Mouse (Mus musculus) CH12.LX (cell line): ENCODE results near the gene Pafah1b2. TPM values are rescaled to one million over a fixed set of nuclear protein-coding genes. Genes with fewer than 3 reads are reported as not detected.

Experiments used
- DNase-seq: peaks from one replicate; pipeline ENCODE4 v3.0.0-alpha.2; 2013; ENCODE audit errors: extremely low read depth
- H3K27ac ChIP-seq: 2 replicates; pipeline ENCODE4 v1.5.1; 2012; ENCODE audit warnings: low read depth, mild to moderate bottlenecking, control low read depth, moderate library complexity; ENCODE audit not compliant: insufficient read depth
- H3K27me3 ChIP-seq: replicated peaks from 2 replicates; pipeline ENCODE3; 2012; ENCODE audit warnings: inconsistent platforms
- H3K36me3 ChIP-seq, 2 experiments: replicated peaks in 1 of 2; 2 replicates each; pipeline versions ENCODE3 to v1.6.1; 2012; ENCODE audit warnings: inconsistent platforms in 1 of 2, low read length in 1 of 2, mild to moderate bottlenecking in 1 of 2, mixed read lengths in 1 of 2, moderate library complexity in 1 of 2; ENCODE audit not compliant: control insufficient read depth in 1 of 2, insufficient read depth in 1 of 2
- H3K4me1 ChIP-seq, 2 experiments: 2 replicates each; pipeline ENCODE4 v1.6.1; 2012; ENCODE audit warnings: inconsistent platforms in 1 of 2, moderate library complexity in 1 of 2; ENCODE audit not compliant: insufficient read depth in 2 of 2, control insufficient read depth in 1 of 2
- H3K4me2 ChIP-seq: 2 replicates; pipeline ENCODE4 v1.6.1; 2012; ENCODE audit warnings: low read depth, mild to moderate bottlenecking, control low read depth; ENCODE audit not compliant: poor library complexity, insufficient read depth, severe bottlenecking
- H3K4me3 ChIP-seq, 3 experiments: fragments of 150-350 bp in 1 of 3; sonication (generic) in 1 of 3; replicated peaks in 1 of 3; 2 replicates each; pipeline versions ENCODE3 to v1.5.1; 2011 to 2012; ENCODE audit warnings: low read depth in 2 of 3, low read length in 2 of 3, mild to moderate bottlenecking in 2 of 3, moderate library complexity in 2 of 3, control low read depth in 1 of 3, improper control_type of control experiment in 1 of 3, inconsistent platforms in 1 of 3, mixed read lengths in 1 of 3; ENCODE audit not compliant: poor library complexity in 1 of 3
- H3K79me2 ChIP-seq: replicated peaks from 2 replicates; pipeline ENCODE4 v1.6.1; 2012; ENCODE audit warnings: mild to moderate bottlenecking, moderate library complexity; ENCODE audit not compliant: control insufficient read depth, poor library complexity, insufficient read depth, severe bottlenecking; ENCODE audit errors: extremely low read depth
- H3K9ac ChIP-seq: 2 replicates; pipeline ENCODE4 v1.6.1; 2012; ENCODE audit warnings: low read depth, mild to moderate bottlenecking, control low read depth, moderate library complexity; ENCODE audit not compliant: insufficient read depth
- H3K9me3 ChIP-seq: replicated peaks from 2 replicates; pipeline ENCODE3; 2012; ENCODE audit warnings: low read length, inconsistent platforms, mixed read lengths
- E2F4 ChIP-seq: IDR thresholded peaks from 2 replicates; pipeline ENCODE4 v1.6.1; 2011; ENCODE audit warnings: low read depth, low read length, improper control_type of control experiment; ENCODE audit not compliant: insufficient replicate concordance
- HCFC1 ChIP-seq: IDR thresholded peaks from 2 replicates; pipeline ENCODE4 v1.6.1; 2012; ENCODE audit warnings: low read depth, mild to moderate bottlenecking, inconsistent platforms, low read length, improper control_type of control experiment
- JUN ChIP-seq: IDR thresholded peaks from 2 replicates; pipeline ENCODE4 v1.6.1; 2011; ENCODE audit warnings: low read depth, mild to moderate bottlenecking, low read length, improper control_type of control experiment, moderate library complexity; ENCODE audit not compliant: insufficient read depth
- KAT2A ChIP-seq: IDR thresholded peaks from 2 replicates; pipeline ENCODE4 v1.6.1; 2012; ENCODE audit warnings: low read length, improper control_type of control experiment, inconsistent platforms; ENCODE audit not compliant: insufficient replicate concordance
- MAFK ChIP-seq: IDR thresholded peaks from 2 replicates; pipeline ENCODE4 v1.6.1; 2011; ENCODE audit warnings: low read length, improper control_type of control experiment; ENCODE audit not compliant: insufficient replicate concordance
- MAZ ChIP-seq: IDR thresholded peaks from 2 replicates; pipeline ENCODE4 v1.6.1; 2012; ENCODE audit warnings: low read depth, mild to moderate bottlenecking, inconsistent platforms, low read length, improper control_type of control experiment, moderate library complexity
- NRF1 ChIP-seq: IDR thresholded peaks from 2 replicates; pipeline ENCODE4 v1.6.1; 2014; ENCODE audit warnings: low read depth, mild to moderate bottlenecking, inconsistent platforms, low read length, improper control_type of control experiment, moderate library complexity
- POLR2A ChIP-seq: IDR thresholded peaks from 2 replicates; pipeline ENCODE4 v1.6.1; 2011; ENCODE audit warnings: low read depth, mild to moderate bottlenecking, improper control_type of control experiment, low read length
- POLR2AphosphoS2 ChIP-seq: IDR thresholded peaks from 2 replicates; pipeline ENCODE4 v1.6.1; 2011; ENCODE audit warnings: low read depth, low read length, improper control_type of control experiment
- RAD21 ChIP-seq: IDR thresholded peaks from 2 replicates; pipeline ENCODE4 v1.6.1; 2011; ENCODE audit warnings: low read depth, mild to moderate bottlenecking, low read length, improper control_type of control experiment, moderate library complexity
- SIN3A ChIP-seq: IDR thresholded peaks from 2 replicates; pipeline ENCODE4 v1.6.1; 2012; ENCODE audit warnings: low read length, improper control_type of control experiment, inconsistent platforms
- SMC3 ChIP-seq: IDR thresholded peaks from 2 replicates; pipeline ENCODE4 v1.6.1; 2011; ENCODE audit warnings: low read depth, low read length, improper control_type of control experiment
- TBP ChIP-seq: conservative IDR thresholded peaks from 2 replicates; pipeline ENCODE4 v1.6.1; 2011; ENCODE audit warnings: low read depth, low read length, improper control_type of control experiment
- UBTF ChIP-seq: IDR thresholded peaks from 2 replicates; pipeline ENCODE4 v1.6.1; 2012; ENCODE audit warnings: low read depth, mild to moderate bottlenecking, inconsistent platforms, low read length, improper control_type of control experiment, moderate library complexity
- ZKSCAN1 ChIP-seq: IDR thresholded peaks from 2 replicates; pipeline ENCODE4 v1.6.1; 2012; ENCODE audit warnings: low read depth, inconsistent platforms, low read length, improper control_type of control experiment, borderline replicate concordance
- ZMIZ1 ChIP-seq: IDR thresholded peaks from 2 replicates; pipeline ENCODE4 v1.6.1; 2012; ENCODE audit warnings: low read depth, mild to moderate bottlenecking, inconsistent platforms, low read length, improper control_type of control experiment
- ZNF384 ChIP-seq: IDR thresholded peaks from 2 replicates; pipeline ENCODE4 v1.6.1; 2012; ENCODE audit warnings: low read depth, low read length, improper control_type of control experiment, inconsistent platforms
- dilution Hi-C: fragments of 300-500 bp; cut with MboI; formaldehyde crosslinking; loops from 2 replicates; pipeline ENCODE4 v1.14.3; 2020; ENCODE audit warnings: low sequenced_read_pairs; ENCODE audit not compliant: extremely low pct_unique_long_range_greater_than_20kb, extremely low pct_ligation_motif_present
- in situ Hi-C: fragments of 300-500 bp; cut with MboI; formaldehyde crosslinking; loops from 3 replicates; pipeline ENCODE4 v1.14.3; 2019; ENCODE audit warnings: low sequenced_read_pairs, low pct_ligation_motif_present, low pct_unique_long_range_greater_than_20kb, mixed read lengths
- polyA plus RNA-seq: library from polyadenylated mRNA; unstranded; fragments of >175 nt; gene quantifications from 2 replicates; pipeline ENCODE4 v1.2.1, GENCODE M21; 2012; ENCODE audit warnings: low read depth; ENCODE audit not compliant: insufficient read length
- total RNA-seq, 2 experiments: library from RNA; depleted of rRNA; stranded (reverse); fragments of 300-350 nt in 1 of 2; fragments of >200 nt in 1 of 2; gene quantifications; 2 replicates each; pipeline ENCODE4 v1.2.3; 2012 to 2014

Gene Pafah1b2
- total and polyA plus RNA-seq, 3 experiments = 94.8 to 122 (median 109) TPM

DNA sequence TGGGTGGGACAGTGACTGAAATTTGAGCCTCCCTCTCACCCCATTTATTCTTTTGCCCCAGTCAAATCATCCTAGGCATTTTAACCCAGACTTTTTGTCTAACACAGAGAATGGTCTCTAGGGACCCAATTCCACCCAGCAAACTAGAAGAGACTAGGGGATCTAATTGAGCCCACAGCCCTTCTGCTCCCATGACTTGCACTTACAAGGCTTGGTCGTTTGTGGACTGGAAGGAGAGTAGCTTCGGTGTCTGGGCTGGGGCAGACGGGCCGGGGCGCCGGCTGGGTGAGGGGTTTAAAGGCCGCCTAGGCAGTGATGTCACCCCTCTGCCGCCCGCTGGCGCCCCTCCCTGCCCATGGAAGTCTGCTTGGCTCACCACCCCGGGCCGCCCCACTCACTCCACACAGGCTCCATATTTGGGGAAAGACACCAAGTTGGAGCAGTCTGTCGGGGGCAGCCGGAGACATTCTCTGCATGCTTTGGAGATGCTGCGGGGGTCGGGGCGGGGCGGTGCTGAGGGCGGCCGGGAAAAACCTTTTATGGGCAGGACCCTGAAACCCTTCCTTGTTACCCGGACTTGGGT lies 76.8 kb downstream of the Pafah1b2 start, which contains the start of gene Tagln:
Gene Tagln, minus strand, starts transcription at position 431 of the 583 bp plus-strand sequence.
- no peak for DNase-seq
- Histone ChIP-seq H3K36me3 (peaks cover 35 to 71% of the 10 kb centered on the region in 2 experiments), H3K79me2 (no peaks in the 10 kb centered on the region), H3K4me3 (no peak within 1 kb of the TSS), H3K4me2 (no peak within 1 kb of the TSS), H3K4me1 (peaks cover 0 to 7% of the 10 kb centered on the region in 2 experiments; a peak in 1 of 4 replicates), H3K27me3 (no peaks in the 10 kb centered on the region), H3K27ac (no peak within 1 kb of the TSS), H3K9me3 (no peaks in the 10 kb centered on the region), H3K9ac (no peak within 1 kb of the TSS)
- no peak for TF ChIP-seq POLR2A
- dilution Hi-C loops (no loop called here), in situ Hi-C loops (no loop called here)

DNA sequence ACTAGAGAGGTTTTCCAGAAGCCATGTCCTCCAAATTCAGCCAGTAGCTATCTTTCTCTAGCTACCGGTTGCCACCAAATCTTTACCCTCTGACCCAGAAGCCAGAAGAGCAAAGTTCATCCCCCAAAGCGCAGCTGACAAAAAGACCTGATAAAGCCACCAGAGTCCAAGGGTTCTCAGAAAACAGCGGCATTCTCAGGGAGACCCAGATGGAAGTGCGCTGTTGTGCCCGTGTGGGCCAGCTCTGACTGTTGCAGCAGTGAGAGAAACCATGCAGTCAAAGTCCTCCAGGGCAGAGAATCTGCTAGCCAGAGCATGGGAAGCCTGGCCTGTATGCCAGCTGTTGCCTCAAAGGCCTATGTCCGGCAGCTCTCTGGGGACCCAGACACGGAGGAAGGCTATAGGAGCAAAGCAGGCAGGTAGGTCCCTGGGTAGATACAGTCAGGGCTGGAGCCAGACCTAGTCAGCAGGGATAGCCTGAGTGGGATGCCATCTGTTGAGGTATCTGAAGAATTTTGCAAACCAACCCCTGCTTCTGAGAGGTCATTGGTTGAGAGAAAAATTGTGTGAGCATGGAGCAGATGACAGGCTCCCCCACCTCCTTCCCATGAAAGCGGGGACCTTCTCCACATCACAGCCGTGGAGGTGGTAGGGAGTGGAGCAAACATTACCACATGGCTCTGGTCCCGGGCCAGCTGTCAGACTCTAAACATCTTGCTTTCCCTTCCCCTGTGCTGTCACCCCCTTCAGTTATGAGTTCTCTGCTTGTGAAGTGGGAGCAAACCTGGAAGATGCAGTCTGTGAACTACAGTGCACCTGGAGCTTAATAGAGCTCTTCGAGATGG lies 79.7 kb downstream of the Pafah1b2 start:
- Histone ChIP-seq H3K9ac (no peak overlapping the region), H3K4me3 (no peak overlapping the region), H3K27me3 (no peaks in the 10 kb centered on the region), H3K9me3 (no peaks in the 10 kb centered on the region), H3K4me1 (0 out of 4 replicates have a peak, but pooled peaks cover 0 to 4% of the 10 kb centered on the region in 2 experiments), H3K27ac (no peak overlapping the region), H3K4me2 (no peak overlapping the region), H3K79me2 (no peaks in the 10 kb centered on the region), H3K36me3 (peaks cover 36 to 71% of the 10 kb centered on the region in 2 experiments)
- dilution Hi-C loops = no loop called here
- DNase-seq = no peak
- in situ Hi-C loops = no loop called here
- TF ChIP-seq POLR2AphosphoS2 = no peak
- TF ChIP-seq HCFC1 = no peak
- no peak for TF ChIP-seq ZNF384
- TF ChIP-seq SMC3 = no peak
- TF ChIP-seq ZKSCAN1 = no peak
- no peak for TF ChIP-seq ZMIZ1
- no peak for TF ChIP-seq NRF1
- no peak for TF ChIP-seq TBP
- TF ChIP-seq JUN = no peak
- TF ChIP-seq E2F4 = no peak
- no peak for TF ChIP-seq KAT2A
- no peak for TF ChIP-seq UBTF
- TF ChIP-seq SIN3A = no peak
- TF ChIP-seq MAZ = no peak
- no peak for TF ChIP-seq RAD21
- no peak for TF ChIP-seq MAFK
